Mouse (Mus musculus) ZHBTc4 (cell line): Measurements from ENCODE around the gene Olfr782.
"Not testable (repeated sequence)": the region's sequence is repeated elsewhere in the genome, so short reads cannot be mapped to it uniquely, and the experiment has no call there.

ENCODE experiments used
- DNase-seq: peaks from one replicate; pipeline ENCODE4 v3.0.0-alpha.2; 2011; ENCODE audit warnings: low read depth, low spot score

Olfr782 gene

DNA sequence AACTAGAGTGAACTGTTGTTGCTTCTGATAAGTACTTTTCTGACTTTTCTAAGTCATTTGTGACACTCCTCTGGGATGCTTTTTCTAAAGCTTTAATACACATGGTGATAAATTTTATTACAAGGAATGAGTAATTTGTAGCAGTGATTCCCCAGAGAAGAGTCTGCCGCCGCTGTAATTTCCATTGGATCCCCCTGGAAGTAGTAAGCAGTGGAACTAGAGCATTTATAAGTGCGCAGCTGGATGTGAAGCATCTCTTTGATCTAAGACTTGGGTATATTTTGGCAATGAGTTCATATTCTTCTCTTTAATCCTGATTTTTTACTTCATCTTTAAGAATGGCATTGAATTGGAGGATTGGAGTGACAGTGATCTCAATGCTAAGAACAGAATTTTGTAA is at the start of gene Olfr782:
Gene Olfr782 (plus strand): TSS at position 301 of the 400 bp plus-strand sequence.
- no peak for DNase-seq

DNA sequence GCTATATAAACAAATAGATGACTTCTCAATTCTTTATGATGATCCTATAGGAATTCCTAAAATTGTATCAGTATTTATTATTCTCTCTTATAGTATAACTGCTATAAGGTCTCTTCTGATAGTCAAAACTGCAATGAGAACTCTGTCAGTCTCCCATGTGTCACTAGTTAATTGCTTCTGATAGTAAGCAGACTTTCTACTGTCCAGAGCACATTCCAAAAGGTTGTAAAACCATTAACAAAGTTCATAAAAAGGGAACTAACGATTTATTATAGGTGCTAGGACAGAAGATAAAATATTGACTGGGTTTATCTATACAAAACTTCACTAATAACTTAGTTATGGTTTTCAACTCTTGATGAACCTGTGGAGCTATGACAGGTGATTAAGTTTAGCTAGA is 35.7 kb upstream of the Olfr782 start:
- DNase-seq: not testable (repeated sequence)

DNA sequence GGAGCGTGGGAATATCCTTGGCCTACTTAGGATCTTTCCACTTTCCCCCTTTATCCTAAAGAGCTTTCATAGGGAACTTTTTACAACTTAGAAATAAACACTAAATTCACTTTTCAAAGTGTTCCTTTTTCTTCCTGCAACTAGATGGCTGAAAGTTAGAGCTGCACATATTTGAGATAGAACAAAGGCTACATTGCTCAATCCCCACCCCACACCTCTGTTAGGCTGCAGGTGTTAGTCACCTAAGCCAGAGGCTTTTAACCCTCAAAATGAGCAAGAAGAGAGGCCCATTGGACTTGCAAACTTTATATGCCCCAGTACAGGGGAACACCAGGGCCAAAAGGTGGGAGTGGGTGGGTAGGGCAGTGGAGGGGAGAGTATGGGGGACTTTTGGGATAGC is 35.1 kb upstream of the Olfr782 start:
- DNase-seq: not testable (repeated sequence)

DNA sequence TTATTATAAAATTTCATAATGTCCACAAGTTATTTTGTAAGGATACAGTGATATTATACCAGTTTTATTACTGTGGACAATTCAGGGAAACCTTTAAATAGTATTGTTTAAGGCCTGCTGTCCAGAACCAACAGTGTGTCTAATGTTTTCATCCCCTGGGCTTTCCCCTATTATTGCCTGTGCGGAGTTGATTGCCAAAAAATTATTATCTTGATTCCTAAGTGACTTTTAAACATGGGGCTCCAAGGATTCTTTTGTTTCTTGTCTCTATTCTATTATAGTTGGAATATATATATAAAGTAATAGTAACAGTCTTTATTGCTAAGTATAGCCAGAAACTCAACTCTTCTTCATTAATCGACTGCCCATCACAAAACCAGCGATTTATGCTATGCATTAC is 30.8 kb upstream of the Olfr782 start, which contains the start of gene Olfr780:
Gene Olfr780 (plus strand): TSS at position 301 of the 400 bp plus-strand sequence.
- DNase-seq: no peak

DNA sequence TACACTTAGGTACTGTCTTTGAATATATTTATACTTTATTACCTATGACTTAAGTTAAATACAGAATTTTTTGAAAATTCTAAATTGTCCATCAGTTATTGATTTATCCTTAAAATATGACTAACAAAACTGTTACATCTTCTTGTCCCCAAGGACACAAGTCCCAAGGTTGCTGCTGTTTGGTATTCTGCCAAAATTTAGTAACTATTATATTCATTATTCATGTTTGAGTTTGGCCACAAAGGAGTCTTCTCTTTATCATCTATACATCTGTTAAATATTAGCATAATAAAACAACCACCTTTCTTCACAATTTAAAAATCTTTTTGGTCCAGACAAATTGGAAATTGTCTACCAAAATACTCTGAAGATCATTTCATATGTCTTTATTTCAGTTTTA is 20.1 kb upstream of the Olfr782 start, which contains the start of gene Olfr781:
Gene Olfr781 (plus strand): TSS at position 301 of the 400 bp plus-strand sequence.
- DNase-seq: no peak

DNA sequence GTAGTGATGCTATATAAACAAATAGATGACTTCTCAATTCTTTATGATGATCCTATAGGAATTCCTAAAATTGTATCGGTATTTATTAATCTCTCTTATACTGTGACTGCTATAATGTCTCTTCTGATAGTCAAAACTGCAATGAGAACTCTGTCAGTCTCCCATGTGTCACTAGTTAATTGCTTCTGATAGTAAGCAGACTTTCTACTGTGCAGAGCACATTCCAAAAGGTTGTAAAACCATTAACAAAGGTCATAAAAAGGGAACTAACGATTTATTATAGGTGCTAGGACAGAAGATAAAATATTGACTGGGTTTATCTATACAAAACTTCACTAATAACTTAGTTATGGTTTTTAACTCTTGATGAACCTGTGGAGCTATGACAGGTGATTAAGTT is 3.8 kb downstream of the Olfr782 start:
- DNase-seq: not testable (repeated sequence)

DNA sequence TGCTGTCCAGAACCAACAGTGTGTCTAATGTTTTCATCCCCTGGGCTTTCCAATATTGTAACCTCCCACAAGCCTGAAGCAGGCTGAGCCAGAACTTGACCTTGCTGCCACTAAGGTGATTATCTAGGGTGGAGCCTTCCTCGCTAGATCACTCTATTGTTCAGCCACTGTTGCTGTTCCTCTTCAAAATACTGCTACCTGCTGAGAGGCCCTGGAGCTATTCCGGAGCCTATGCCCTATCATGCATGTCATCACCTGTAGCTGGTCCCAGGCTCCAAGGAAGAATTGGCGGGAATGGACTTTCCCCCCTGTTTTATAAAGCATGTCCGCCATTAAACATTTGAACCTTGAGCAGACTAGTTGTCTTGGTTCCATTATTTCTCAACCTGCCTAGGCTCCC is 7.8 kb downstream of the Olfr782 start:
- peak; percentile 68 for DNase-seq

DNA sequence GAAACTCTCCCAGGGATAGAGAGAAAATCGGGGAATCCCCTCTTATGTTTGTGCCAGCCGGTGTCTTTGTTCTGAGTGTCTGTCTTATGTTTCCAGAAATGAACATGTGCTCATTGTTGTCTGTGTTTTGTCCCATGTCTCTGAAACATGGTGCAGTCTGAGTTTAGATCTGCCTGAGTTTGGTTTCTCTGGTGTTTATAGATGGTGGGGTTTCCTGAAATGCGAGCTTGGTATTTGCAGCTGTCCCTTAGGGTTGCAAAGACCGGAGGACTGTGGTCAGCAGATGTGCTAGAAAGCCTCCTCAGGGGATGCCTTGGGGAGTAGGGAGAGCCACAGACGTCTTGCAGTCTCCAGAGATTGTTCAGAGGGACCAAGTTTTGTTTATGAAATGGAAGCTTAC is 8.7 kb downstream of the Olfr782 start:
- no peak for DNase-seq

DNA sequence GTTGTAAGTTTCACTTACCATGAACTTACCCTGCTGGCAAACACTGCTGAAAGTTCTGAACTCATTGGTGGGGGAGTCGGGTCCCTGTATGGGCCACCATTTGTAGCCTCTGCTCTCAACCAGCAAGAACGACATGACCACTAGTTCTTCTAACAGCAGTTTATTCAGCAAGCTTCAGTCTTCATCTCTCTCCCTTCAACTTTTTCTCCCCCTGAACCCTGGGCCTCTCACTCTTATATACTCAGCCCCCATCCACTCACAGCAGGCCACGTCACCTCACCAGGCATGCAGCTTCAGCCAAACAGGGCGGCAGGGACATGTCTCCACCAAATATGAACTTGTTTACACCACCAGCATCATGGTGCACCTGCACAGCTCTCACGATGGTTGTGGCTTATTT is 25.4 kb downstream of the Olfr782 start:
- DNase-seq: not testable (repeated sequence)

DNA sequence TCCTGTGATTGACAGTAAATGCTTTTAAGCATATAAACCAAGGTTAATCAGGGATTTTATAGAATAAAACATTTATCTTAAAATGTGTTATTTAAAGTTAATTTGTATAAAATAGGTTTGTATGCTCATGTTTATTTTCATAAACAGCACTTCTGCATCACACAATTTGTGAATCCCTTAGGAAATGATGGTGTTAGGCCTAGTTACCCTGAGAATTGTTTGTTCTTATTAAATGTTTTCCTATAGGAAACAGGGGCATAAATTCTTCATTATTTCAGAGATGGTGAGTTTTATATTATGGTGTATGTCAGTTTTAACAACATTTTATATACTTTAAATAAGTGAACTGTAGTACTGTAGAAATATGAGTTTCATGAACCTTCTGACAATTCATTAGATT is 35.1 kb downstream of the Olfr782 start, which contains the start of gene Olfr784:
Gene Olfr784 (plus strand): TSS at position 301 of the 400 bp plus-strand sequence.
- DNase-seq: no peak

DNA sequence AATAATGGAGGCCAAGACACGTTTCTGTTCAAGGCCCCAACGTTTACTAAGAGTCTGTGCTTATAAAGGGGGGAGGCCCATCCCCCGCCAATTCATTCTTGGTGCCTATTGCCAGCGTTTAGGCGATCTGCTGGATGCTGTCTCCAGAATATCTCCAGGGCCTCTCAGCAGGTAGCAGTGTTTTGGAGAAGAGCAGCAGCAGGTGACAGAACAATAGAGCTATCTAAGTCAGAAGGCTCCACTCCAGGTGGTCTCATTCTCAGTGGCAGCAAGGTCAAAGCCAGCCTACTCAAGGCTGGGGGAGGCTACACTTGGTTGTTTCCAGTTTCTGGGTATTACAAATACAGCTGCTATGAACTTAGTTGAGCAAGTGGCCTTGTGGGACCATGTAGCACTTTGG is 52.2 kb downstream of the Olfr782 start:
- DNase-seq: peak; percentile 59
